Mouse (Mus musculus): Measurements from ENCODE around the gene Rnf144a. TPM values are rescaled to one million over a fixed set of nuclear protein-coding genes. Genes with fewer than 3 reads are reported as not detected.
"Not testable (repeated sequence)": the region's sequence is repeated elsewhere in the genome, so short reads cannot be mapped to it uniquely, and the experiment has no call there.

Gene Rnf144a
- polyA plus RNA-seq, 1 experiment from 2014 or later: 19.1 TPM

GRCm38 (mm10) chr12:26444511-26444910 is 29.5 kb upstream of the Rnf144a start:
- Histone ChIP-seq H3K4me1 (ENCODE audit: control insufficient read depth, insufficient read depth, low read length) (no peaks in the 10 kb centered on the region), H3K36me3 (ENCODE audit: control insufficient read depth, insufficient read depth, low read length) (no peaks in the 10 kb centered on the region), H3K9ac (replicated peaks; ENCODE audit: low read depth, low read length) (no peak overlapping the region), H3K27me3 (ENCODE audit: control insufficient read depth, insufficient read depth, low read length) (no peaks in the 10 kb centered on the region), H3K9me3 (ENCODE audit: control insufficient read depth, low read depth, low read length) (no peaks in the 10 kb centered on the region), H3K4me2 (replicated peaks; ENCODE audit: low read depth, low read length) (no peak overlapping the region), H3K27ac (ENCODE audit: low read length) (no peak overlapping the region), H3K4me3 (ENCODE audit: low read depth, low read length) (no peak overlapping the region)
- no peak for ATAC-seq (ENCODE audit: insufficient number of reproducible peaks, insufficient read depth, low FRiP score, low read depth)
- 71% methylated on average over 2 of the region's 2 CpGs for WGBS

DNA sequence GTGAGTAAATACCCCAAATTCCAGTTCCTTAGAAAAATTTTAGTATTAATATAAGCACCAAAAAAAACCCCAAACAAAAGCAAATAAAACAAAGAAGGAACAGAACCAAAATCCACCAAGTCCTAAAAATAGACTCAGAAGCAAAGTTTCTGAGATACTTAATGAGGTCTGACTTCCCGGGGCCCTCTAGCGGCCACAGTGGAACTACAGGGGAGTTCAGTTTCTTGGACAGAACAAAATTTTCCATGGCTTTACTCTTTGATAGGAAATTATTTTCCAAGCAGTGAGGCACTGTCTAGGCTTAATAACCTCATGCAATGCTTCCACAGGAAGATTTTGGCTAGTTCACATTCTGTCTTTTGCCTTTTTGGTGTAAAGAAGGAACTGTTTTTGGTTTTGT is 29.0 kb upstream of the Rnf144a start:
- Histone ChIP-seq H3K36me3 (ENCODE audit: control insufficient read depth, insufficient read depth, low read length) (no peaks in the 10 kb centered on the region), H3K9me3 (ENCODE audit: control insufficient read depth, low read depth, low read length) (no peaks in the 10 kb centered on the region), H3K4me3 (ENCODE audit: low read depth, low read length) (no peak overlapping the region), H3K4me1 (ENCODE audit: control insufficient read depth, insufficient read depth, low read length) (no peaks in the 10 kb centered on the region), H3K4me2 (replicated peaks; ENCODE audit: low read depth, low read length) (no peak overlapping the region), H3K27ac (ENCODE audit: low read length) (no peak overlapping the region), H3K27me3 (ENCODE audit: control insufficient read depth, insufficient read depth, low read length) (no peaks in the 10 kb centered on the region), H3K9ac (replicated peaks; ENCODE audit: low read depth, low read length) (no peak overlapping the region)
- WGBS: 3% methylated on average over 2 of the region's 2 CpGs
- ATAC-seq (ENCODE audit: insufficient number of reproducible peaks, insufficient read depth, low FRiP score, low read depth): no peak

DNA sequence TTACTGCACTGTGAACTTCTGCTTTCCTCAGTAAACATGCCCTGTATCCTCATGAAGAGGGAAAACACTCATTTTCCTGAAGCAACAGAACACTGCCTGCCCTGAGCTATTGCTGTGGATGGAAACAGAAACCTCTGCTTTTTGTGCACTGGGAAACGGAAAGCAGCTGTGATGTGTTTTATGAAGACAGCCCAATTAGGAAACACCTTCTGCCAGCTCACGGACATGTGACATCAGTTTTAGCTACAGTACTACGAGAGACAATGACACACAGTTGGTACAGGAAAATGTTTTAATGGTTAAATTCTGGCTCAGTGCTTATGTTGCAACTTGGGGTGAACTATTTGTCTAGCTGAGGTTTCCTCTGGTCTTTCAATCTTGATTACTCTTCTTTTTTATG is 24.3 kb upstream of the Rnf144a start:
- ATAC-seq (ENCODE audit: insufficient number of reproducible peaks, insufficient read depth, low FRiP score, low read depth): no peak
- no peaks in the 10 kb centered on the region for H3K36me3 ChIP-seq (ENCODE audit: control insufficient read depth, insufficient read depth, low read length)
- no peak overlapping the region for H3K9ac ChIP-seq (replicated peaks; ENCODE audit: low read depth, low read length)
- H3K4me2 ChIP-seq (replicated peaks; ENCODE audit: low read depth, low read length): no peak overlapping the region
- no peak overlapping the region for H3K4me3 ChIP-seq (ENCODE audit: low read depth, low read length)
- H3K27me3 ChIP-seq (ENCODE audit: control insufficient read depth, insufficient read depth, low read length): no peaks in the 10 kb centered on the region
- H3K27ac ChIP-seq (ENCODE audit: low read length): no peak overlapping the region
- no peaks in the 10 kb centered on the region for H3K4me1 ChIP-seq (ENCODE audit: control insufficient read depth, insufficient read depth, low read length)
- 45% methylated on average over 3 of the region's 3 CpGs for WGBS
- no peaks in the 10 kb centered on the region for H3K9me3 ChIP-seq (ENCODE audit: control insufficient read depth, low read depth, low read length)

DNA sequence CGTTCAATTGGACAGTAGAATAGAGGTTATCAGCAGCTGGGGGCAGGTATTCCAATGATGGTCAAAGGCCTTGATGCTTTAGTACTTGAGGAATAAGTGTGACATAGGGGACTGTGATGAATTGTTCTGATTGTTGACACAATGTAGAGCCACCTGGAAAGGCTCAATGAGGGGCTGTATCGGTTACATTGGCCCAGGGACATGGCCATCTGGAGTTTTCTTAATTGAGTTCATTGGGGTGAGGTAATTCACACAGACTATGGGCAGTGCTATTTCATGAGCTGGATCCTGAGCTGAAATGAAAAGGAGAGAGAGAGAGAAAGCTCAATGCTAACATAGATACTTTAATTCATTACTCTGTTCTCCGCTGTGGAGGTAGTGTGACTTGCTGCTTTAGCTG is 22.9 kb upstream of the Rnf144a start:
- Histone ChIP-seq H3K36me3 (ENCODE audit: control insufficient read depth, insufficient read depth, low read length) (no peaks in the 10 kb centered on the region), H3K9me3 (ENCODE audit: control insufficient read depth, low read depth, low read length) (no peaks in the 10 kb centered on the region), H3K4me1 (ENCODE audit: control insufficient read depth, insufficient read depth, low read length) (no peaks in the 10 kb centered on the region), H3K27ac (ENCODE audit: low read length) (no peak overlapping the region), H3K4me2 (replicated peaks; ENCODE audit: low read depth, low read length) (no peak overlapping the region), H3K4me3 (ENCODE audit: low read depth, low read length) (no peak overlapping the region), H3K9ac (replicated peaks; ENCODE audit: low read depth, low read length) (no peak overlapping the region), H3K27me3 (ENCODE audit: control insufficient read depth, insufficient read depth, low read length) (no peaks in the 10 kb centered on the region)
- ATAC-seq (ENCODE audit: insufficient number of reproducible peaks, insufficient read depth, low FRiP score, low read depth): no peak
- WGBS: 36% methylated on average over 3 of the region's 3 CpGs

- WGBS: 82% methylated on average over 4 of the region's 4 CpGs
- H3K27ac ChIP-seq (ENCODE audit: low read length): no peak overlapping the region
- H3K4me1 ChIP-seq (ENCODE audit: control insufficient read depth, insufficient read depth, low read length): no peaks in the 10 kb centered on the region
- no peak overlapping the region for H3K4me3 ChIP-seq (ENCODE audit: low read depth, low read length)
- no peak overlapping the region for H3K4me2 ChIP-seq (replicated peaks; ENCODE audit: low read depth, low read length)
- H3K9me3 ChIP-seq (ENCODE audit: control insufficient read depth, low read depth, low read length): no peaks in the 10 kb centered on the region
- no peaks in the 10 kb centered on the region for H3K36me3 ChIP-seq (ENCODE audit: control insufficient read depth, insufficient read depth, low read length)
- no peaks in the 10 kb centered on the region for H3K27me3 ChIP-seq (ENCODE audit: control insufficient read depth, insufficient read depth, low read length)
- H3K9ac ChIP-seq (replicated peaks; ENCODE audit: low read depth, low read length): no peak overlapping the region
- ATAC-seq (ENCODE audit: insufficient number of reproducible peaks, insufficient read depth, low FRiP score, low read depth): no peak
Observed at GRCm38 (mm10) chr12:26436334-26436733, 21.3 kb upstream of the Rnf144a start.

DNA sequence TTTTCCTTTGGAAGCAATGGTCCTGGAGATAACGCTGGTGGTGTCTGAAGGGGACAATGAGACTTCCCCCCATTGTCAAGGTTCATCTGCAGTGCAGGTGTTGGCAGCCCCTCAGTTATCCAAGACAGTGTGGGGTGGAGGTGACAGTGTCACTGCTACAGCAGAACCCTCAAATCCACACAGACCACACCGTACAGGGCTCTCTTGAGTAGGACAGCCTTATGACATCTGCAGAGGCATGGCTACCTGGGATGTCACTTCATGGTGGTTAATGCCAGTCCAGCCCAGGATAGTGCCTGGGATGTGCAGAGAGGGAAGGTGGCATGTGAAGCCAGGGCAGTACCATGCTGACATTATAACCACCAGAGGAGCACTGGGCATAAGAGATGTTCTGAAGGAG is 13.7 kb upstream of the Rnf144a start:
- not testable (repeated sequence) for H3K36me3 ChIP-seq (ENCODE audit: control insufficient read depth, insufficient read depth, low read length); H3K4me2 ChIP-seq (replicated peaks; ENCODE audit: low read depth, low read length); H3K9me3 ChIP-seq (ENCODE audit: control insufficient read depth, low read depth, low read length); H3K27ac ChIP-seq (ENCODE audit: low read length); ATAC-seq (ENCODE audit: insufficient number of reproducible peaks, insufficient read depth, low FRiP score, low read depth); H3K4me1 ChIP-seq (ENCODE audit: control insufficient read depth, insufficient read depth, low read length); H3K4me3 ChIP-seq (ENCODE audit: low read depth, low read length); H3K9ac ChIP-seq (replicated peaks; ENCODE audit: low read depth, low read length); H3K27me3 ChIP-seq (ENCODE audit: control insufficient read depth, insufficient read depth, low read length)
- WGBS: 91% methylated on average over 2 of the region's 2 CpGs

DNA sequence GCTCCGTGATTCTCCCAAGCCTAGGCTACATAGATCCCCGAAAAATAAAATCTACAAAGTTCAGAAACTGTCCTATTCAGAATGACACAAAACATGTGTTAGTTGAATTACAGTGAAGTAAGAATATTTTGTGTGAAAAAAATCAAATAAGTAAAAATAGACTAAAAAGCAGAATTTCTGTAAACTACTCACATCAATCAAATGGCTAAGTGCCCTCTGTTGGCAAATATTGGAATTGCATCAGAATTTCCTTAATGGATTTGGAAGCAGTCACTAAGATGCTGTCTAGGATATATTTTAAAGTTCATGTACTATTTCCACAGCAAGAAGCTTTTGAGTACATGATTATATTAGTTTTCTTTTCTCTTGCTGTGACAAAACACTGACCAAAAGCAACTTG is 9.8 kb upstream of the Rnf144a start:
- H3K9me3 ChIP-seq (ENCODE audit: control insufficient read depth, low read depth, low read length): no peaks in the 10 kb centered on the region
- H3K4me2 ChIP-seq (replicated peaks; ENCODE audit: low read depth, low read length): no peak overlapping the region
- ATAC-seq (ENCODE audit: insufficient number of reproducible peaks, insufficient read depth, low FRiP score, low read depth): no peak
- no peak overlapping the region for H3K9ac ChIP-seq (replicated peaks; ENCODE audit: low read depth, low read length)
- H3K4me1 ChIP-seq (ENCODE audit: control insufficient read depth, insufficient read depth, low read length): no peaks in the 10 kb centered on the region
- 76% methylated on average over 2 of the region's 2 CpGs for WGBS
- H3K36me3 ChIP-seq (ENCODE audit: control insufficient read depth, insufficient read depth, low read length): no peaks in the 10 kb centered on the region
- H3K27me3 ChIP-seq (ENCODE audit: control insufficient read depth, insufficient read depth, low read length): no peaks in the 10 kb centered on the region
- no peak overlapping the region for H3K4me3 ChIP-seq (ENCODE audit: low read depth, low read length)
- no peak overlapping the region for H3K27ac ChIP-seq (ENCODE audit: low read length)

DNA sequence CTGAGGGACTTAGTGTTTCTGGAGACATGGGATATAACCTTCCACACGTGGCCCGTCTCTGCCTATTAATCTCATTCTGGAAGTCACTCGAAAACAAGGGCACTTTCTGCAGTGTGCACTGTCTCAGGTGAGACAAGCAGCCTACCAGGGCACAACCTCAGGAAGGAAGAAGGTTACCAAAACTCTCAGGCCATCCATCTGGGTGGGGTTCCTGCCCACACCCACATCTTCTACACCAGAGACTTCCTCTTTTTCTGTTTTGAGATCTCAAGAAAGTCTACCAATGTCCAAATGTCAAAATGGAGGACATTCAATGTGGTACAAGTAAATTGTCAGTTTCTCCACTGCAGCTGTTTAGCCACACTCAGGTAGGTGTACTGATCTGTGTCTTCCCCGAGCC is 3.3 kb upstream of the Rnf144a start:
- WGBS: 76% methylated on average over 4 of the region's 4 CpGs
- Histone ChIP-seq H3K36me3 (ENCODE audit: control insufficient read depth, insufficient read depth, low read length) (no peaks in the 10 kb centered on the region), H3K4me1 (ENCODE audit: control insufficient read depth, insufficient read depth, low read length) (peaks cover 8% of the 10 kb centered on the region; the same call in 1 of the 2 replicates), H3K4me2 (replicated peaks; ENCODE audit: low read depth, low read length) (no peak overlapping the region), H3K9me3 (ENCODE audit: control insufficient read depth, low read depth, low read length) (no peaks in the 10 kb centered on the region), H3K27me3 (ENCODE audit: control insufficient read depth, insufficient read depth, low read length) (no peaks in the 10 kb centered on the region), H3K27ac (ENCODE audit: low read length) (no peak overlapping the region), H3K9ac (replicated peaks; ENCODE audit: low read depth, low read length) (no peak overlapping the region), H3K4me3 (ENCODE audit: low read depth, low read length) (no peak overlapping the region)
- no peak for ATAC-seq (ENCODE audit: insufficient number of reproducible peaks, insufficient read depth, low FRiP score, low read depth)

GRCm38 (mm10) chr12:26416636-26417295 is 1.7 kb upstream of the Rnf144a start:
- ATAC-seq (ENCODE audit: insufficient number of reproducible peaks, insufficient read depth, low FRiP score, low read depth): no peak
- 74% methylated on average over 7 of the region's 7 CpGs for WGBS
- H3K27me3 ChIP-seq (ENCODE audit: control insufficient read depth, insufficient read depth, low read length): no peaks in the 10 kb centered on the region
- H3K4me2 ChIP-seq (replicated peaks; ENCODE audit: low read depth, low read length): no peak overlapping the region
- no peak overlapping the region for H3K9ac ChIP-seq (replicated peaks; ENCODE audit: low read depth, low read length)
- no peaks in the 10 kb centered on the region for H3K36me3 ChIP-seq (ENCODE audit: control insufficient read depth, insufficient read depth, low read length)
- H3K4me3 ChIP-seq (ENCODE audit: low read depth, low read length): no peak overlapping the region
- no peaks in the 10 kb centered on the region for H3K9me3 ChIP-seq (ENCODE audit: control insufficient read depth, low read depth, low read length)
- H3K4me1 ChIP-seq (ENCODE audit: control insufficient read depth, insufficient read depth, low read length): peaks cover 14% of the 10 kb centered on the region
- no peak overlapping the region for H3K27ac ChIP-seq (ENCODE audit: low read length)
